Mouse (Mus musculus) stomach, adult 2 months (tissue): ENCODE results near the gene Atp13a1. TPM values are rescaled to one million over a fixed set of nuclear protein-coding genes. Genes with fewer than 3 reads are reported as not detected.

ENCODE experiments used
- polyA plus RNA-seq: library from polyadenylated mRNA; depleted of rRNA; stranded (reverse); fragments of >200 nt; gene quantifications from 2 replicates; pipeline ENCODE4 v1.2.3, GENCODE M21; 2012; rRNA removed

Atp13a1 gene
- 44.2 and 48.8 TPM in 2 replicates for polyA plus RNA-seq

GRCm38 (mm10) chr8:69790773-69791367 is at the start of gene Atp13a1, which contains the start of gene Zfp866:
Atp13a1 (plus strand) TSS chr8:69791163.
Zfp866 (minus strand) TSS chr8:69791178.

DNA sequence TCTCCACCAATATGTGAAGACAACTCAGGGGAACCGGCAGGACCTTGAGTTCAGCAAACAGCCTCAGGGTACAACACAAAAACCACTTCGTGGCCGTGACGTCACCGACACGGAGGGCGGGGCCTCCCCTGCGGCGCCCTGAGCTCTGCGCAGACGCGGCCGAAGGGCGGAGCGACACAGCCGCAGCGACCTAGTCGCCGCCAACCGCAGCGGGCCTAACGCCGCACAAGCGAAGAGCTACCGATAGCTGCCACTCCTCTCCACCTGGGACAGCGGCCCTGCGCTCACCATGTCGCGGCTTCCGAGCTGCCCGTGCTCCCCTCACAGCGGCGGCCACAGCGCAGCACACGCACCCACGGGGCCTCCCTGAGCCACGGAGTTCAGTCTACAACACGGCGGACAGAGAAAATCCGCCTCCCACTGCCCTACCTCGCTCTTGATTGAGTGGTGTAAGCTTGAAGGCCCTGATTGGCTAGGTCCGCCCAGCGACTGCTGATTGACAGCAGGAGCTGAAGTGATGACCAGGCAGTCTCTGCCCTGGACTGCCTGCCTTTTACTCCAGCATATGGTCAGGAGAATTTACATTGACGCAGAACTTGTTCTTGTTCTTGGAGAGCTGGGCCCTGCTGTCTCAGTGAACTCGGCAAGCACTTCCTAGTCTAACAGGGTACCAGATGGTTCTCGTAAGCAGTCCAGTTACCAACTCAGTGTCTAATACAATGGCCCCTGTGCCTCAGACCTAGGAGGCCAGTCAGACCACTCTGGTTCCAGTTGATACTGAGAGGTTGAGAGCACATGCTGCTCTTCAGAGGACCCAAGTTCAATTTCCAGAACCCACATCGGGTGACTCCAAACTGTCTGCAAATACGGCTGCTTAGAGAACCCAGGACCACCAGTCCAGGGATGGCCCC is 41.2 kb upstream of the Atp13a1 start, which contains the start of gene Zfp963:
Gene Zfp963 (minus strand): TSS at position 427 of the 911 bp plus-strand sequence.

DNA sequence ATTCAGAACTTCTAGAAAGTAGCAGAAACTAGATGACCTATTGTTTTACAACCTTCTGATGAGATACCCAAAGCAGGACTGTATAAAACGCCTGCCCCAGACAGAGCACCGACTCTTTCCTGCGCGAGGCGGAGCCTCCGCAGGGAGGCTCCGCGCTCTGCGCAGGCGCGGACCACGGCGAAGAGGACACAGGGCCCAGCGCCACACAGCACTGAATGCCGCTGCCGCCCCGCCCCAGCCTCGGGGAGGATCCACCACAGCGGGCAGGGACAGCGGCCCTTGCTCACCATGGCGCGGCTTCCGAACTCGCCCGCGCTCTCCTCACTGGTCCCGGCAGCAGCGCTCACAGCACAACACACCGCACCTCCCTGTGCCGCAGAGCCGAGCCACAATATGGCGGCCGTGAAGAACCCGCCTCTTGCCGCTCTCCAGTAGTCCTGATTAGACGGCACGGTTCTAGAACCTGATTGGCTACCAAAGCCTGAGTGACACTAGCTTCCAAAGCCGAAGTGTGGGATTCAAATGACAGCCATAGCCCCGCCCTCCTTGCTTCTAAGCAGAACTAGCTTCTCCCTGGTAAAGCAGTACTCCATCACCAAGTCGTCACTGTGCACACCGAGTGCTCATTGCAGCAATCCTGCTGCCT is 16.3 kb upstream of the Atp13a1 start, which contains the start of gene Gm20422:
Gene Gm20422 (minus strand): TSS at position 384 of the 646 bp plus-strand sequence.

DNA sequence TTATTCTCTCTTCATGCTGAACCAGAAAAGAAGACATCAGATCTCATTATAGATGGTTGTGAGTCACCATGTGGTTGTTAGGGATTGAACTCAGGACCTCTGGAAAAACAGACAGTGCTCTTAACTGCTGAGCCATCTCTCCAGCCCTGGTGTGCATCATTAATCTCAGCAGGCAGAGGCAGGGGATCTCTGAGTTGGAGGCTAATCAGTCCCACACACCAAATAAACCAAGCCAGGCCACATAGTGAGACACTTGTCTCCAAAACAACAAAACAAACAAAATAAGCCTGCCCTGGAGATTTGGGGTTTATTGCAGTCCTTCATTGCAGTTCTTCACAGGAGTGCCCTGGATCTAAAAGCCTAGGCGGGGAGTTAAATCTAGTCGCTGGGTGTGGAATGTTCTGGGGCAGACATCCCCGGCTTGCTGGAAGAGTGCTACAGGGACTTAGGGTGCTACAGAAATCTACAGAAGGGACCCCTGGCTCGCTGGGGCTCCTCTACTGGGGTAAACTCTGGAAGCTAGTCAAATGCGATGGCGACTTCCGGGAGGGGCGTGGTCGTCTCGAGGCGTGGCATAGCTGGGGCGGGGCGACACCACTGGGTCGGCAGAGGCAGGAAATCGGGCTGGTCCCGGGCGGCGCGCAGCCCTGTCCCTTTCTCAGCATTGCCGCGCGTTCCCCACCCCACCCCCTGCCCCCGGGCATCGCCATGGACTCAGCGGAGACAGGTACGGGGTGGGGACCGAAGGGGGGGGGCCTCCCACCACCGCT is 17.3 kb downstream of the Atp13a1 start, which contains the start of gene Gmip:
Gene Gmip (plus strand): TSS at position 586 of the 770 bp plus-strand sequence.

DNA sequence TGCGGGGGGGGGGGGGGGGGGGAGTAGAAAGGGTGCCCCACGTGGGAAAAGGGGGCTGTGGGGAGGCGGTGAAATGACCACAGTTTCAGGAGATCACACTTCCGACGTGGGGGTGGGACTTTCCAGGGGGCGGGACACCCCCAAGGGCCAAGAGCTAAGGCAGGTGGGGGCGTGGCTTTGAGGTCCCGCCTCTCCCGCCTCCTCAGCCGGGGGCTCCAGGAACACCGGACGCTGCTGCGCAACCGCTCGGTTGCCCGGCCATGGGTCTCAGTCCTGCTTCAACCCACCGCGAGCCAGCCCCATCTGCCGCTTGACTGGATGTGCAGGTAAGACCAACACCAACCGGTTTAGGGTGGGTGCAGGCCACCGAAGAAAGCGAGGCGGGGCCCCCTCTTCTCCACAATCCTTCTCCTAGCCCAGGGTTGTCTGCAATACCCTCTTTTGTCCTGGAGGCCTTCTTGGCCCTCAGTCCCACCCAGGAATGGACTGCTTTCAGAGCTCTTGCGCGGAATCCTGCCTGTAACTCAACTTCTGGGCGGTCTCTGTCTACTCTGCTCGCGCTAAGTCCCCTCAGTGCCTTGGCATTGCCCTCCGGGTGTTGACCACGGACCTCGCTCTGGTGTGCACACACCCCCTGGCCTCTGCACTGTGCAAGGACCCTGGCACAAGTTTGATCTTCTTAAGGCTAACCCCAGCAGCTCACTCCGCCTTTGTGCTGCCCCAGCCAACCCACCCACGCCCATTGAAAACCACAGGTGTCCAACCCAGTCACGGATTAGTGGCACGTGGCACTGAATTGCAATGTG is 31.6 kb downstream of the Atp13a1 start, which contains the start of gene Lpar2:
Gene Lpar2 (plus strand): TSS at position 44 of the 806 bp plus-strand sequence.

GRCm38 (mm10) chr8:69832298-69832853 is 41.4 kb downstream of the Atp13a1 start, which contains the start of gene Pbx4:
Pbx4 (plus strand) TSS chr8:69832491.

Other genes starting within 250 kb of the Atp13a1 start
- gene Zfp868, start 165.6 kb upstream of the Atp13a1 start, polyA plus RNA-seq, result 1.1 and 1.8 TPM in 2 replicates
- gene Zfp964, start 136.7 kb upstream of the Atp13a1 start, polyA plus RNA-seq, result 0.06 and 0.08 TPM in 2 replicates
- gene Zfp869, start 80.4 kb upstream of the Atp13a1 start, polyA plus RNA-seq, result 0.12 and 0.14 TPM in 2 replicates
- 0.19 and 0.43 TPM in 2 replicates for gene Zfp963, start 41.2 kb upstream of the Atp13a1 start, polyA plus RNA-seq
- gene Gm20422, start 16.3 kb upstream of the Atp13a1 start, polyA plus RNA-seq, result 0.19 TPM in 1 of 2 replicates, not detected in the other
- 0.99 and 1.7 TPM in 2 replicates for gene Zfp866, start within 50 bp of the Atp13a1 start, polyA plus RNA-seq
- gene Gmip, start 17.5 kb downstream of the Atp13a1 start, polyA plus RNA-seq, result 23.4 and 25.5 TPM in 2 replicates
- 2.4 and 3.4 TPM in 2 replicates for gene Lpar2, start 31.3 kb downstream of the Atp13a1 start, polyA plus RNA-seq
- gene Pbx4, start 41.3 kb downstream of the Atp13a1 start, polyA plus RNA-seq, result 2.4 and 5.1 TPM in 2 replicates
- 0.17 and 0.34 TPM in 2 replicates for gene Cilp2, start 96.5 kb downstream of the Atp13a1 start, polyA plus RNA-seq
- 0.88 and 1.7 TPM in 2 replicates for gene Tssk6, start 111.0 kb downstream of the Atp13a1 start, polyA plus RNA-seq
- 58.7 and 79.5 TPM in 2 replicates for gene Ndufa13, start 111.4 kb downstream of the Atp13a1 start, polyA plus RNA-seq
- gene Yjefn3, start 111.5 kb downstream of the Atp13a1 start, polyA plus RNA-seq, result 1.7 and 2.6 TPM in 2 replicates
- gene Gatad2a, start 205.2 kb downstream of the Atp13a1 start, polyA plus RNA-seq, result 41.2 and 45.5 TPM in 2 replicates